Mouse (Mus musculus) testis, adult 2 months (tissue): ENCODE data around the gene Kcng1.

ENCODE experiments used
- CTCF ChIP-seq: fragments of 200-500 bp; IDR thresholded peaks from 2 replicates; pipeline ENCODE4 v1.5.1; 2012; ENCODE audit warnings: low read depth, mild to moderate bottlenecking, inconsistent platforms, low read length, moderate library complexity; ENCODE audit not compliant: control insufficient read depth, insufficient read depth, insufficient replicate concordance
- POLR2A ChIP-seq: fragments of 200-500 bp; IDR thresholded peaks from 2 replicates; pipeline ENCODE4 v1.6.1; 2012; ENCODE audit warnings: low read depth, mild to moderate bottlenecking, inconsistent platforms, low read length, moderate library complexity; ENCODE audit not compliant: control insufficient read depth

DNA sequence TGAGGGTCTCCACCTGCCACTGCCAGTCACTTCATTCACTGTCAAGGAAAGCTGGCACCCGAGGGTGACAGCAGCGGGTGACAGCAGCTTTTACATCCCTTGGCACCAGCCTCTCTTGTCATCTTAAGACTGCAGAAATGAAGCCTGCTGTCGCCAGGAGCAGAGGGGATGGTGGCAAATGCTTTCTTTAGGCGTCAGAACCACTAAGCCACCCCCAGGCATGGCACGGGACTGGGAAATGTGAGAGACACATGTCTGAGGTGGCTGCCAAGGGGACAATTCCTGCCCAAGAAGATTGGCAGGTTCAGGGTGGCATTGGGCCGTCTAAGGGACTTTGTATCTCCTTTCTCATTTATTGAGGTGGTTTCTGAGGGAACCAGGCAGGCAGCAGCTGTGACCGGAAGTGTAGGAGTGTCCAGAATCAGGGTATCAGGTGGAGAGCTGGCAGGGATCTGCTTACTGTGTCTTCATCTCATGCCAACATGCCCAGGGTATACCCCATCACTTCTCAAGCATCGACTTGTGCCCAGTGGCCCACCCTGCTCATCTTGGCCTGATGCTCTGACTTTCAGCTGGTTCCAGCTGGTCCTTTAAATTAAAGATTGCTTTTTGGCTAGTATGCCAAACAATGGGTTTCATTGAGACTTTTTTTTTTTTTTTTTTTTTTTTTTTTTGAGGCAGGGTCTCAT, 33.2 kb downstream of the Kcng1 start:
- TF ChIP-seq CTCF (no peak), POLR2A (no peak)
